Mouse (Mus musculus): ENCODE measurements around the gene Adam19. TPM values are rescaled to one million over a fixed set of nuclear protein-coding genes. Genes with fewer than 3 reads are reported as not detected.
A peak's percentile ranks its signal among the peaks of the same experiment; 100 is the strongest.

Gene Adam19
- total RNA-seq, 2 experiments from 2014 or later: 161 to 163 TPM

DNA sequence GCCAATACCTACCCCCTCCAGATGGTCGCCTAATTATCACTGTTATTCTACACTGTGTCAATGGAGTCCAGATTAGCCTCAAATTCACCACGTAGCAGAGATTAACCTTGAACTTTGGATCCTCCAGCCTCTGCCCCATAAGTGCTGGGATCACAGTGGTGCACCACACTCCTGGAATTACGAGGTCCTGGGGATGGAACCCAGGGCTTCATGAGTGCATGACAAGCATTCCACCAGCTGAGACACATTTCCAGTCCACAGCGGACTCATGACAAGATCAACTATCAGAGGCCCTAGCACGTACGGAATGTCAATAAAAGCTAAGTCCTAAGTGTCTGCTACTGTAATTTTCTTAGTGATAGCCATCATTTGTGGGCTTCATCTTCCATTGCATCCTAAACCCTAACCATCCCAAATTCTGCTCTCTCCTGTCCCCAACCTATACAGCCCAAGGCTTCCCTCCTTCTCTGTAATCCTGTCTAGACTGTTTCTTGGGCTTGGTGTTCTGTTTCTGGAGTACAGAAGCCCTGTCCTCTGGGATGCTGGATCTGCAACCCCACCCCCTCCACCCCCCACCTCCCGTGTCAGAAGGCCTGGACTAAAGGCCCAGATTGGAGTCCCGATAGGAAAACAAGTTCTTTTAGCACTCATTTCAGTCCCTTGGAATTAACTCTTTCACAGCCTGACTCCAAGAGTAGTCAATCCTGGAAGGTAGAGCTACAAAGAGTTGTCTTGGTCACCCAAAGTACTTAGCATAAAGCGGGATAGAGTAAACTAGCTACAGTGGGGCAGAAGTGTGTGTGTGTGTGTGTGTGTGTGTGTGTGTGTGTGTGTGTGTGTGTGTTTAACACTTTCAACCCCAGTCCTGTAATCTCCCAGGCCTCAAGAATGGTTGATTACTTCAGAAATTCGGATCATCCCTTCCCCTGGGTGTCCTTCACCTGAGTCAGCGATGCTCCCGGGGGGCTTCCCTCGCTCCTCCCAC is 589 bp upstream of the Adam19 start:
- no peak for DNase-seq

DNA sequence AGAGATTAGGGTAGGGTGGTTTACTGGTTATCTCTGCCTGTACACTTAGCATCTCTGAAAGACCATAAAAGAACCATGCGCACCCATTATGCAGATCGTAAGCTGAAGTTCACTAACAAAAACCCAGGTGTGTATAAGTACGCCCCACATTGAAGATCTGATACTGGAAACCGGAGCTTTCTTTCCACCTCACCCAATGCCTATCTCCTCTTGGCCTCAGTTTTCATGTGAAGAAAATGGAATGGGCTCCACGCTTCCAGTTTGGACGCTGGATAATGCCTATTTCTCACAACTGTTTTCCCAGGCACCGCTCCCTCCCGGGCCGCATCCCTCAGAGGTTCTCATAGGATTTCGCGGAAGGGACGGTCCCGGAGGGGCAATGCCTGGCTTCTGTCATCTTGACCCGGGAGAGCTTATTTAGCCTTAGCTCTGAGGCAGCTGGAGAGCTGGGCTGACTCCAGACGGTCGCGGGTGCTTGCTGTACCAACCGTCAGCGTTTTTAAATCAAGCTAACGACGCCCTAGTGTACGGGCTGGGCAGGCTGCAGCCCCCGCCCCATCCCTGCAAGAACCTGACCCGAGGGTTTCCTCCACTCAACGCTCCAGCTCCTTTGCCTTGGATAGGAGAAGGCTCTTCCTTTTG is 1.1 kb downstream of the Adam19 start:
- DNase-seq: peak; percentile 68

DNA sequence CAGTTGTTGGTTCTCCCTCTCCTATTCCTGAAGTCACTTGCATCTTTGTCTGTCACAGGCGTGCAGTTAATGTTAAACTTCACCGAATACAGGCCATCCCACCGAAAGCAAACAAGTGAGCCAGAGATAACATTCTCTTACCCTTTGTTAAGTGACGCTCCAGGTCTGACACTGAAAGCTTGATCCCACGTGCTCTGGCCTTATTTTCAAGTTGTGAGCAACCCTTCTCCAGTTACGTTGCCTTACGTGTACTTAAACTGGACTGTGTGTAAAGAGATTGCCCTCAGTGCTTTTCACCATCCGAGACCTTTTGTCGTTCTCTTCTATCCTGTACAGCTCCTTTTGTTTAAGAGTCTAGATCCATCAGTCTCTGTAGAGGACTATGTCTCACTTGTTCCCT is 2.2 kb downstream of the Adam19 start:
- DNase-seq: peak; percentile 40

DNA sequence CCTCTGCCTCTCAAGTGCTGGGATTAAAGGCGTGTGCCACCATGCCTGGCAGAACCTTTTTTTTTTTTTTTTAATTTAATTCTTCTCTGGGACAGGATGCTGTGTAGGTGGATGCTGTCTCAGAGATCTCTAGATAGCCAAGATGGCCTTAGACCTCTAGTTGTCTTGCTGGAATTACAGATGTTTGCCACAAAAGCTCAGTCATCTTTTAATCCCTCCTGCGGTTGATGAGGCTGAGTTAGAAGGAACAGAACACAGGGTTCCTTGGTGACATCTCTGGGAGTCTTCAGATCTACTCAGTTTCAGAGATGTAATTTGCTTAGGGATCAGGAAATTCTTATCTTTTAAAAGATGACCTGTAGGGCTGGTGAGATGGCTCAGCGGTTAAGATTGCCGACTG is 3.1 kb downstream of the Adam19 start:
- no peak for DNase-seq

DNA sequence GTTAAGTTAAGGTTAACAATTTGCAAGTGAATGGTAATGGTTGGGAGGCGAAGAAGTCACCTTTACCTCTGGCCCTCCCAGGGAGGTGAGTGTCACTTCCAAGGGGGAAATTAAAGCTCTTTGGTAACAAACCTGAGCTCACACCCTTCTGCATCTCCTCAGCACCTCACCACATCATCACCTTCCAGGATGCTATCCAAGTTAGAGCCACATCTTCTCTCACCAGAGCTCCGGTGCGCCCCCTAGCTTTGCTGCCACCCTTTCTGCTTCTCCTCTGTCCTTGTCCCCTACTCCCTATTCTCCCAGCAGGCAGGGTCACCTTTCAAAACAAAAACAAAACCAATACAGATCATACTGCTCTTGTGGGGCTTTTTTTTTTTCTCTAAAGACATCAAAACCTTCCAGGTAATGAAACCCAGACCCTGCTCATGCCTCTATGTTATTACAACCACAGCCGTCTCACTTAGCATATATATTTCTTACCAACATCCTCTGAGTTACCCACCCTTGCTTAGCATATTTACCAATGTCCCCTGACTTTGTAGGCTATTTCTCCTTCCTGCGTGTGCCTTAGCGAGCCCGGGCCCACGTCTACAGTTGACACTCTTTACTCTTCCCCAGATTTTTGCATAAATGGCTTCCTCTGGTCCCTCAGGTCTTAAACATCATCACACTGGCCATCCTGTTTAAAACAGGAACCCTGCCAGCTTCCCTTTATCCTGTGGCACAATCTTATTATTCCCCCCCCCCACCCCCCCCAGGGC is 4.3 kb downstream of the Adam19 start:
- DNase-seq: peak; percentile 62

DNA sequence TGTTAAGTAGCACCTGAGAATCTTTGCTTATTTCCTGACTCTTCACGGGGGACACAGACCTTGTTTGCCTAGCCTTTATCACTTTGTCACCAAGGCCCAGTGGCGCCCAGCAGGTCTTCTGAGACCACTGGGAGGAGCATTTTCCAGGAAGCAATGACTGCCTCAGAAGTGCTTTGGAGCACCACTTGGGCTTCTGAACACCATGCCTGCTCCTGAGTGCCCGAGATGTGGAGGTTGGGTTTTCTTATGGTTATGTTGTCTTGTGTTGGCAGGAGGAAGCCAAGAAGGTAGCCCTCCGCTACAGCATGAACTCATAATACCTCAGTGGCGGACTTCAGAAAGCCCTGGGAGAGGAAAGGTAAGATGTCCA is 4.8 kb downstream of the Adam19 start:
- DNase-seq: no peak

DNA sequence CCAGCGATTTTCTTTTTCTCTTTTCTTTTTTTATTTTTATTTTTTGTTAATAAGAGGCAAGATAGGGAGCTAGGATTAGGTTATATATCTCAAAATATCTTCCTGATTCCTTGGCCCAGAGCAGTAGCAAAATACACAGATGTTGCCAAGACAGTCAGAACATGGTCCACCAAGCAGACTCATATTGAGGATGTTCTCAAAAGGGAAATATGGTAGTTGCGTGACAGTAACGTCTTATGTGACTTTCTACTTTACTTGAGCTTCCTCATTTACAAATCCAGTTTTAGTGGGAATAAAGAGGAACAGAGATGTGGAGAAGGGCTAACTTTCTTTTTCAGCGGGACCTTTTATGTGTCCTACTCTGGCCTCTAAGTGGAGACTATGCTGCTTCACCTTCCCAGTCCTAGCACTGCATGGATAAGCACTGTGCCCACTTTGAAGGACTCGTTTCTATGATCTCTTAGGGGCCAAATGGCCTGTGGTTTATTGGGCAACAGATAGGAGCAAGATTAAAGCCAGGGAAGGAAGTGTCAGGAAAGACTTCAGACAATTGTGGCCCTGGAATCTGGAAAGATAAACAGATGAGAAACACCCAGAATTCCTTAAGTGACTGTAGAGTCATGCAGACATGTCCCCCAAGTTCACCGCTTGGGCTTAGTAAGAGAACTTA is 6.1 kb downstream of the Adam19 start:
- DNase-seq: peak; percentile 4

DNA sequence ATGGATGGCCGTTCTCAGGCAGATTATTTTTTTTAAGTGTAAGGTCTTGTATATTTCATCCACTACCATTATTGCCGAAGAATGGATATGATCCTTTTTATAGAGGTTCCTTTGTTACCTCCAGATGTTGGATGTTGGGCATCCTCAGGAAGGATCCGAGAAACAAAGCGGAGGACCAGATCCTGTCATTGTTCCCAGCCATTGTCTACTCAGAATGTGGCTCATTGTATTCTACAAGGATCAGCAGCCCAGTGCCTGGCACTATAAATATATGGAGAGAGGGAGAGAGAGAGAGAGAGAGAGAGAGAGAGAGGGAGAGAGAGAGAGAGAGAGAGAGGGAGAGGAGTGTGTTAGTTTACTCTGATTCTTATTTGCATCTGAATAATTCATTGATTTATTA is 6.8 kb downstream of the Adam19 start:
- no peak for DNase-seq

DNA sequence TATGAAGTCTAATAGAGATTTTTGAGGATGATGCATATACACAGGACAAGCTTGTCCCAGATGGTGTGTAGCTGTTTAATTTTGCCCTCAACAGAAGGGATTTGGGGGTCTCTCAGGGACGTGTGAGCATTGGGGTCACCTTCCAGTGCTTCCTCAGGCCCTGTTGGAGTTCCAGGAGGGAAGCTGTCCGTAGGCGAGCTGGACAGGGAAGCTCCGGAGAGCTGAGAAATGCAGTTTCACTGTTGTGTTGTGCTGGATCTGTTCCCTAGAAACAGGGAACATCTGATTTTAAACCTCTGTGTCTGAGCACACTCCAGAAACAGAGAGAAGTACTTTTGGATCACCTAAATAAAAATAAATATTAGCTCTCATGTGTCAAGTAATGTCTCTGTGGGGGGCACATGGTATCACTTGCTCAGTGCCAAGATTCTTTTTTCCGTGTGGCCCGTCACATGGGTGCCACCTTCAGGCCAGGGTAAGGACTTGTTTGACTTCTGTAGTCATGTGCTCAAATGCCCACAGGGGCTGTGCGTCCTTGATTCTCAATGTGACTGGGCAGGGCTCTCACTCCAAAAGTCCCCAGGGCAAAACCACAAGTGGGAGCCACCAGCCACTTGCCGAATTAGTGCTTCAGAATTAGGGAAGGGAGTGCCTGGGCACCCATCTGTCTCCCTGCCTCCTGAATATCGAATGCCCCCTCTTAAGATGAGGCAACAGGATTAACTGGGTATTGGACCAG is 7.4 kb downstream of the Adam19 start:
- DNase-seq: peak; percentile 77

DNA sequence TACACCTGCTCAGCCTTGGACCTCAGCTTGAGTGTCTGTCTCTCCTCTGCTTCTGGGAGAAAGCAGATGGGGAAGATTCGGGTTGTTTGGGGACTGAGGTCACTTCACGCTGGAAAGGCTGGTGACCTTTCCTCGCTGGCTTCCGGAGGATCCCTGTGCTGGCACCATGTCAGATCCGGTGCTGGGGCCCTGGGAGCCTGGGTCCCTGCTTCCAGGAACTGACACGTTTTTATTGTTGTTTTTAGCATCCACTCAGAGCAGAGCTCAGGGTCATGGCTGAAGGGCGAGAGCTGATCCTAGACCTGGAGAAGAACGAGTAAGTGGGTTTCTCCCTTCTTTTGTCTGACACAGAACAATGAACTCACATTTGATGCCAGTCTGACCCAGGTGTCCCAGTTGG is 9.0 kb downstream of the Adam19 start:
- peak; percentile 77 for DNase-seq

DNA sequence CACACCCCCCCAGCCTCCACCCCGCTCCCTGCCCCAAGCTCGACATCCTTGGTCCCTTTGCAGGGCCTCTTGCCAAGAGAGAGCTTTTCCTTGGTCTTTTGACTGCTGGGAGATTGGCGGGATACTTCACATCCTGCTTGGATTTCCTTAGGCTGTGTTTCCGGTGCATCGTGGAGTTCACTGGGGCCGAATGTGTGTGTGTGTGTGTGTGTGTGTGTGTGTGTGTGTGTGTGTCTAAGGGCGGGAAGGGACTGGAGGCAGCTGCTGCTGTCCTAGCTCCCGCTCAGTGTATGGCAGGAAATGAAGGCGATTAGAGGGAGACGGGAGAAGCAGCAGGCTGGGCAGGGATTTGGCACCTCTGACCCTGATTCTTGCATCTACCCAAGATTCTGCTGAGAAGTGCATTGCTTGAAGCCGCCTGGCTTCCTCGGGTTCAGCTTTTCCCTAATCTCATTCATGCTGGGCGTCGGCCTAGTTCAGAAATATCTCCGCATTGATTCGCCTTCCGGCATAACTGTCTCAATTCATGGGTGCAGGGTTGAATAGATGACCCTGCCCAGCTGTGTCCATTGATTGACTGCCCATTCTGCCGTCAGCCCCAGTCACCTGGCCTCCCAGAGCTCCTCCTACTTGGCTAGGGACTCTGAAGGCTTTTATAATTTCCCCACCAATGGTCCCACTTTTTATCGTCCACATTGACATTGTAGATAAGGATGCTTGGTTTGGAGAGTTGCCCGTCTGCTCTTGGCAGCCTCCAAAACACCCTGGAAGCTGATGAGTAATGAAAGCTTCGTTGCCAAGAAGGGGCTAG is 9.6 kb downstream of the Adam19 start:
- DNase-seq: peak; percentile 86

DNA sequence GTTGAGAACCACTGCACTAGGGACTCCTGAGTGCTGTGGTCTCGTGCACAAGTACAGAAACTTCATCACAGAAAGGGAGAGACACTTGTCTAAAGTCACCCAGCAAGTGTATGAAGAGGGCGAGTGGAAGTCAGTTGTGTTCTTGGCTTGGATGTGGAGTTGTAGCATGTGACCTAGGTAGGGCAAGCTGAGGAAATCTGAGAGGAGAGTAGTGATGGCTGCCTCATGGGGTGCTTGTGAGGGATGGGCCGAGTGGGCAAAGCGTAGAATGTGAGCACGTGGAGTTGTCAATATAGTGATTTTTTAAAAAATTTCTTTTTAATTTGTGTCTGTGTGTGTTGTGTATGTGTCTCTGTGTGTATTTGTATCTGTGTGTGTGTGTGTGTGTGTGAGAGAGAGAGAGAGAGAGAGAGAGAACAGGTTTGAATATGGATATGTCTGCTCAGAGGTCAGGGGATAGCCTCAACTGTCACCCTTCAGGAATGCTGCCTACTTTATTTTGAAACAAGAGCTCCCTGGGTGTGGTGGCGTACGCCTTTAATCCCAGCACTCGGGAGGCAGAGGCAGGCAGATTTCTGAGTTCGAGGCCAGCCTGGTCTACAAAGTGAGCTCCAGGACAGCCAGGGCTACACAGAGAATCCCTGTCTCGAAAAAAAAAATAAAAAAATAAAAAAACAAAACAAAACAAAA is 11.7 kb downstream of the Adam19 start:
- no peak for DNase-seq

DNA sequence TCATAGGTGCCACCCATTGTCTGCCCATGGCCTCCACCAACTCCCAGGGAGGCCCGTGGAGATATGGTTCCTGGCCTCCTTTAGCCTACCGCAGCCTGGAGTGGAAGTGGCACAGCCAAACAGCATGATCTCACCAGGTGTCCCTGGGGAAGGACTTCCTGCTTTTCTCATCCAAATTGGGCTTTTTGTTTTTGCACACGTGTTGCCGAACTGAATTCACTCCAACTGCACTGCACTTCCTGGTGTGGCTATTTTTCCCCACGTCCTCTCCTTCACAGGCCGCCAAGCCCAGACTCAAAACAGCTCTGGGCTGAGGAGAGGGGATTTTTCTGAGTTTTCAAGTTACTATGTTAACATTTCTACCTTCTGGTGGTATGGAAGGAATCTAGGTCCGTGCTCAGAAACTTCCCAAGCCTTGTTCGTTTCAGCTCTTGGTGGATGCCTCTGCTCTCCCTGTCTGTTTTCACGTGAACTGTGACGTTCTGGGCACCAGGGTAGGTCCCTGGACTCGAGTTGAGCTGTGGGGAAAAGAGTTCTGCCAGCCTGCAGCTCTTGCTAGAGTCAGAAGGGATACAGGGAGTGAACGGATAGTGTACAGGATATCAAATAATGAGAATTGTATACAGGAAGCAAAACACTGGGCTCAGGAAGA is 13.1 kb downstream of the Adam19 start:
- DNase-seq: peak; percentile 72

DNA sequence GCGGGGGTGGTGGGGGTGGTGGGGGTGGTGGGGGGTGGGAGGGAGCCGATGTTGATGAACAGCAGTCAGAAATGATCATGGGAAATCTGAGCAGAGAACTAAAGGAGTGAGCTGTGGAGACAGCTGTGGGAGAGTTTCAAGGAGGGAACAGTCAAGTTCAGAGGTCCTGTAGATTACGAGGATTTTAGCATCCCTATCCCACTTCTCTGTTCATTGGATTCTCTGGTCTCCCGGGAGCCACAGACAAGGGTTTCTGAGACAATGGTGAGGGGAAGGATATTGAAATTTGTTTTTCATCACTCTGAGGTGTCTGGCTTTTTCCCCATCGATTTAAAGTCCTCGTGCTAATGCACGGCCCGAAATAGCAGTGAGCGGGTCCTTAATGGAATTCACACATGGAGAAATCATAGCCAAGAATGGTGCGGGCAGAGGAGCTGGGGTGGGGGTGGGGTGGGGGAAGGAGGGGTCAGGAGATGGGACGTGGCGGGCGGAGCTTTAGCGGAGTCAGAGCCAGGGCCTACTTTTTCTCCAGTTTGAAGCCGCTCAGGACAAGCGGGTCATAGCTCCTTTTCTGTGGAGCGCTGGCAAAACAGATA is 13.7 kb downstream of the Adam19 start:
- peak; percentile 62 for DNase-seq

DNA sequence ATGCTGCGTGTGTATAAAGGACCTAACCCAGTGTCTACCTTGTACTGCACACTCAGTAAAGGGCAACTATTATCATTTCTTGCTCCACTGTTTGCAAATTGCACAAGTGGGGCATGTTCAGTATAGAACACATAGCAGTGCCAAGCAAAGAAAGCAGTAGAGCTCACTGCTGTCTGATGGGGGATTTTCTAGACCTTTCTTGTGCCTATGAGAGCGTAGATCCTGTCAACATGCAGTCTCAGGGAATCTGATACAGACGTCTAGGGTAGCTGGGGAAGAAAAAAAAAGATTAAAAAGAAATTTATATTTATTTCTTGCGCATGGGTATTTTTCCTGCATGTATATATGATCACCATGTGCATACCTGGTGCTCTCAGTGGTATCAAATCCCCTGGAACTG is 14.4 kb downstream of the Adam19 start:
- DNase-seq: no peak

DNA sequence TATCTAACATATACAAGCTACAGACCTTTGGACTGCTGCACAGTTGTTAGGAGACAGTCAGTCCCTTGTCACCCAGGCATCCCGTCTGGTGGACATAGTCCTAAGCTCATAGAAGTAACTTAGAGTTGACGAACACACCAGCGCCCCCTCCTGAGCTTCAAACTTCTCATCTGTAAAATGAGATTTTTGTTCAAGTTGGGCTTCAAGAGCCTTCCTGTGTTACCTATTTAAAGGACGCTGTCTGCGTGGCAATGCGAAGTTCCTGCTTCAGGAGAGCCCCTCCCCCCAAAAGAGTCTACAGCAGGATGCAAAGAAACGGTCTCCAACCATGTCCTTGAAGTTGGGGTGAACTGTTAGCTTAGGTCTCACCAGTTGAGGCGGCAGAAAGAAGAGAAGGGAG is 15.0 kb downstream of the Adam19 start:
- DNase-seq: no peak

DNA sequence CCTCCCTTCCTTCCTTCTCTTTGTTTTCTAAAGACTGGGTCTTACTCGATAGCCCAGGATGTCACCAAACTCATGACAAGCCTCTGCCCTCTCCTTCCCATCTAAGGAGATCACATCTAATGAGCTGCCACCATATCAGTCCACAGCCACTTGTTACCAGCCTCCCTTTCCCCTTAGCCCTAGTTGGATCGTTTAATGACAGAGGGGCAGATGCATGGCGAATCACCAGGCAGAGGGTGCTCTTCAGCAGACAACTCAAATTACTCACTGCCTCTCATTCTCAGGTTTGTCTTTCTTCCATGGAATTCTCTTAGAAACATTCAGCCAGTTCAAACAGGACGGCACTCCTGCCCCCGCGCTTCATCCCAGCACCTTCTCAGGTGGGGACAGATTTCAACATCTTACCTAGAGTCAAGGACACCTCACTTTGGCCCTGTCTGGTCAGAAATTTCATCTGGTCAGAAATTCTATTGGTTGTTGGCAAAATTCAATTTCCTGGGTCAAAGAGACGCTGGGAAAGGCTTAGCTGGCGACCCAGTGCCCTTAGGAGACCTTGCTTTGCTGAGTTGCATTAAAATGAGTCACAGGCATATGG is 16.8 kb downstream of the Adam19 start:
- DNase-seq: no peak

DNA sequence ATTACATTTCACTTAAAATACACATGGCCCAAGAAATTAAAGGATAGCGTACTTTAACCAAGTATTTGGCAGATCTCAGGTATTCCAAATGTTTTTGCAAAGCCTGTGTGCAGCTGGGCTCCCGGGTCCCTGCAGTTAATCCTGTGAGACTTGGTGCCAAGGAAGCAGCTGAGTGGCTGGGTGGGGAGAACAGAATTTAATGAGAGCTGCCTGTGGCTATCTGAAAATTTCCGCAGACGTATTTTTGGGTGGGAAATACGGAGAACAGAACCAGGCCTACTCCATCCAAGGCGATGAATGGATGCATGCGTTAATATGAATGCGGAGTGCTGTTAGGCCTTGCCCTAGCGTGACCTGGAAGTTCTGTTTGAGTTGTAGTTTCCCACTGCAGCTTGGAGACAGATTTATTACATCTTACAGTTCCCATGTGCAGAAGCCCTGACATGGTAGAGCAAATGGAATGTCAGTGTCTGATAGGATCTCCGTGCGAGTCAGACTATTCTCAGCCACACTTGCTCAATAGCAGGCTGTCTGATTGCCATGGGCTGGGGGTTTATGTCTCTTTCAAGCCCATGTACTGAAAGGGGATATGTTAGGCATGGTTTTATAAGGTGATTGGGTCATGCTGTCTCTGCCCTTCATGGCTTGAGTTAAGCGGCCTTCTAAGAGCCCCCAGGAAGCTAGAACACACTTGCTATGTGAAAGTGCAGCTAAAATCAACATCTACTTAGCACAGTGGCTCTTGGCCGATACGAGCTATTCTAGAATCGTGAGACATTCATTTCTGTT is 17.5 kb downstream of the Adam19 start:
- peak; percentile 62 for DNase-seq

Measured in heart, postnatal 4 days (tissue).